Mouse (Mus musculus): ENCODE measurements around the gene Chek2. TPM values are rescaled to one million over a fixed set of nuclear protein-coding genes. Genes with fewer than 3 reads are reported as not detected.

The Chek2 gene
- 3.1 and 3.3 TPM in 2 replicates for polyA plus RNA-seq (2012; rRNA removed)

GRCm38 (mm10) chr5:110839678-110840365 lies at the start of gene Chek2, which contains the start of gene Hscb:
Gene Chek2 (plus strand): TSS chr5:110839979.
Gene Hscb (minus strand): TSS chr5:110839777.

GRCm38 (mm10) chr5:110809667-110810325 lies 30.0 kb upstream of the Chek2 start, which contains the start of gene Ulk1:
Gene Ulk1 (minus strand): TSS chr5:110810097.

GRCm38 (mm10) chr5:110879584-110880374 lies 40.0 kb downstream of the Chek2 start, which contains the start of gene Ttc28:
Gene Ttc28 (plus strand): TSS chr5:110879803.

Other genes starting within 250 kb of the Chek2 start
- 24.1 and 34.4 TPM in 2 replicates for gene Noc4l, start 186.6 kb upstream of the Chek2 start, polyA plus RNA-seq (2012; rRNA removed)
- gene Ddx51, start 186.5 kb upstream of the Chek2 start, polyA plus RNA-seq (2012; rRNA removed) = 4.5 and 5.0 TPM in 2 replicates
- 19.3 and 25.2 TPM in 2 replicates for gene Ep400, start 69.3 kb upstream of the Chek2 start, polyA plus RNA-seq (2012; rRNA removed)
- 10.5 and 11.8 TPM in 2 replicates for gene Pus1, start 59.3 kb upstream of the Chek2 start, polyA plus RNA-seq (2012; rRNA removed)
- gene Ulk1, start 29.9 kb upstream of the Chek2 start, polyA plus RNA-seq (2012; rRNA removed) = 25.2 and 39.0 TPM in 2 replicates
- 5.8 and 9.0 TPM in 2 replicates for gene Hscb, start 202 bp upstream of the Chek2 start, polyA plus RNA-seq (2012; rRNA removed)
- 1.9 and 2.4 TPM in 2 replicates for gene Ttc28, start 39.8 kb downstream of the Chek2 start, polyA plus RNA-seq (2012; rRNA removed)